Mouse (Mus musculus) kidney, embryonic 15.5 days (tissue): ENCODE data around the gene Cnn3. TPM values are rescaled to one million over a fixed set of nuclear protein-coding genes. Genes with fewer than 3 reads are reported as not detected.

Experiments
- ATAC-seq: fragments of 200-750 bp; cut with Nextera tagmentation; replicated peaks from 2 replicates; pipeline ENCODE4 v1.8.0; 2017; ENCODE audit warnings: moderate TSS enrichment; ENCODE audit not compliant: low FRiP score
- H3K27ac ChIP-seq: fragments of 300-500 bp; sonication (generic); 2 replicates; pipeline ENCODE4 v1.5.1; 2015; ENCODE audit warnings: mild to moderate bottlenecking, inconsistent platforms
- H3K27me3 ChIP-seq: fragments of 300-500 bp; sonication (generic); 2 replicates; pipeline ENCODE4 v1.6.1; 2015; ENCODE audit warnings: inconsistent platforms
- H3K36me3 ChIP-seq: fragments of 300-500 bp; sonication (generic); 2 replicates; pipeline ENCODE4 v1.6.1; 2015; ENCODE audit warnings: inconsistent platforms
- H3K4me1 ChIP-seq: fragments of 300-500 bp; sonication (generic); 2 replicates; pipeline ENCODE4 v1.6.1; 2015; ENCODE audit warnings: inconsistent platforms
- H3K4me2 ChIP-seq: fragments of 300-500 bp; sonication (generic); 2 replicates; pipeline ENCODE4 v1.6.1; 2015; ENCODE audit warnings: moderate library complexity, mild to moderate bottlenecking, inconsistent platforms
- H3K4me3 ChIP-seq: fragments of 300-500 bp; sonication (generic); replicated peaks from 2 replicates; pipeline ENCODE4 v1.5.1; 2015; ENCODE audit warnings: mild to moderate bottlenecking, inconsistent platforms
- H3K9ac ChIP-seq: fragments of 300-500 bp; sonication (generic); 2 replicates; pipeline ENCODE4 v1.6.1; 2015; ENCODE audit warnings: mild to moderate bottlenecking, inconsistent platforms
- H3K9me3 ChIP-seq: fragments of 300-500 bp; sonication (generic); replicated peaks from 2 replicates; pipeline ENCODE4 v1.6.1; 2016; ENCODE audit warnings: inconsistent platforms
- WGBS: fragments of 180-500 bp; shearing (Covaris S2); methylation state at CpG from one replicate; pipeline ENCODE4 v1.1.7; 2015; ENCODE audit warnings: mixed read lengths; 5-methylcytosine and 5-hydroxymethylcytosine counted together
- polyA plus RNA-seq: library from polyadenylated mRNA; unstranded; fragments of >200 nt; fragmentation: Nextera tagmentation; extraction: Ambion mirVana; gene quantifications from 2 replicates; pipeline ENCODE4 v1.2.1, GENCODE M21; 2015

Cnn3 gene
- polyA plus RNA-seq, 1 experiment from 2014 or later = 612 TPM

DNA sequence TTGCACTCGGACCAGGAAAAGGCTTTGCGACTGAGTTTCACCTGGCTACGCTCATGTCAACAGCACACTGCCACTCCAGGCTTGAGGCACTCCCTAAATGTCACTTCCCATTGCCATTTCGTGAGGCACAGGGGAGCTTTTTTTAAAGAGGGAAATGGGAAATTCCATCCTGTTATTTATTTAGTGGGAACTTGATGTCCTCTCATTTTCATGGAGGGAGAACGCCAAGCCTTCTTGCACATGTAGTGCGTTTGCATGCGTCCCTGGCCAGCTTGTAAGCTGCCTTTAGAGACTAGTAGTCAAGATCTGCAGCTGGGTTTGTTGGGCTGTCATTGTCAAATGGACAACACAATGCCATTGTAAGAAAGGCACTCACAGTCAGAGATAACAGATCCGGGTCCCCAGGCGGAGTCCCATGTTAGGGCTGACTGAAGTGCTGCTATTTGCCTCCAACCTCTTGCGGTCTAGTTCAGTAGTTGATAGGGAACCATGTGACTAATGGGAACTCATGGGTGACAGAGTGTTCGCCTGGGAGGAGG lies 13.4 kb downstream of the Cnn3 start:
- ATAC-seq = 0 out of 2 replicates have a peak, but pooled peaks have one; percentile 36

DNA sequence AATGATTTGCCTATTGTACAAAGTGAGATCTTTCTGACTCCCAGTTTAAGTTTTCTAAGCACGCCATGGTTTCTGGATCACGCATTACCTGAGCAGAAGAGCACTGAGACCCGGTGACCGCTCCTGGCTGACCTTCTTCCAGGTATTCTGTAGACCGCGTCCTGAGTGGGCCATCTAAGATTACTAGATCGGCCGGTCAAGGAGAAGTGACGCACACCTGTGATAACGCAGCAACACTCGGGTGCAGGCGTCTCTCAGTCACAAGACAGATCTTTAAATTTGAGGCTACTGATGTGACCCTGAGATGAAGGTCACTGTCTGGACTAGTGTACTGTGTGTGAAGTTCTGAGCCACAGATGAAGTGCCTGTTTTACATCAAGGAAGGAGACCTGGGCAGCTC lies 15.2 kb downstream of the Cnn3 start:
- peaks cover 21% of the 10 kb centered on the region for H3K36me3 ChIP-seq
- H3K9me3 ChIP-seq = no peaks in the 10 kb centered on the region
- H3K4me2 ChIP-seq = no peak overlapping the region
- no peaks in the 10 kb centered on the region for H3K27me3 ChIP-seq
- 81% methylated on average over 12 of the region's 12 CpGs for WGBS
- H3K4me3 ChIP-seq = no peak overlapping the region
- H3K27ac ChIP-seq = no peak overlapping the region
- H3K4me1 ChIP-seq = peaks cover 89% of the 10 kb centered on the region
- ATAC-seq = no peak
- H3K9ac ChIP-seq = no peak overlapping the region

More for the DNA sequence above, 13.4 kb downstream of the Cnn3 start:
- Histone ChIP-seq H3K9me3 (no peaks in the 10 kb centered on the region), H3K36me3 (peaks cover 21% of the 10 kb centered on the region), H3K4me3 (no peak overlapping the region), H3K27ac (peak overlapping the region; percentile 45; the same call in 1 of the 2 replicates), H3K9ac (no peak overlapping the region), H3K27me3 (no peaks in the 10 kb centered on the region), H3K4me2 (no peak overlapping the region), H3K4me1 (peaks cover 95% of the 10 kb centered on the region)
- WGBS = 61% methylated on average over 11 of the region's 11 CpGs

DNA sequence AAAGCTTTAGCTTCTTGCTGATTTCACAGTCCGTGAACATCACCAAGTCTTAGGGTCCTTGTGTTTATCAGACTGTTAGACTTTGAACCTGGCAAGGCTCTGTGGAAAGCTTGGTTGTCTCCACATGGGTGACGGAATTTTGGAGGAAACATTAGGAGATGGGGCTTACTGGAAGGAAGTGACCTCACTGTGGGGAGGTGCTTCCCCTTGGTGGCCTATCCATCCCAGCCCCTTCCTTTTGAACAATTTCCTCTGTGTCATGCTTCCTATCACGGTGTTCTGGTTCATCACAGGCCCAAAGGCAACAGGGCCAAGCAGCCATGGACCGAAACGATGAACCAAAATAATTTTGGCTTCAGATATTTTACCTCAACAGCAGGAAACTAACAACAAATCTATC lies 16.0 kb downstream of the Cnn3 start:
- WGBS = 89% methylated on average over 5 of the region's 5 CpGs
- no peak overlapping the region for H3K4me2 ChIP-seq
- ATAC-seq = no peak
- no peak overlapping the region for H3K27ac ChIP-seq
- H3K36me3 ChIP-seq = peaks cover 21% of the 10 kb centered on the region
- H3K4me1 ChIP-seq = peaks cover 84% of the 10 kb centered on the region
- H3K9me3 ChIP-seq = no peaks in the 10 kb centered on the region
- no peak overlapping the region for H3K9ac ChIP-seq
- no peaks in the 10 kb centered on the region for H3K27me3 ChIP-seq
- H3K4me3 ChIP-seq = no peak overlapping the region

DNA sequence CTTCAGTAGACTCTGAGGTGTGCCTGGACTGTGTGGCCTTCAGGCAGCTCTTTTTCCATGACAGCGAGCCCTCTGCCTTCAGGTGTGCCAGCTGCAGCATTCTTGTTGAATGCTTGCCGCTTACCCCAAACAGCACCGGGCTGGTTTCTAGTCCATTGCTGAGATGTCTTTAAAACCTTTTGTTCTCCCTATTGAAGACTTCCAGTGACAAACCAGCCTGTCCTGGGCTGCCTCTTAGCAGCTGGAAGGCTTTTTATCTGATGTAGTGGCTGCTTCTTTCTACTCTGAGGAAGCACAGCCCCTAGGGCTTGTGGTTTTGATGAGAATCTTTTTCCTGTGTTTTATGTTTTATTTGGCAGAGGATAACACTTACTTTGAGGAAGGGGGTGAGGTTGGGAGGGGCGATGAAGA lies 17.6 kb downstream of the Cnn3 start:
- Histone ChIP-seq H3K9ac (no peak overlapping the region), H3K9me3 (no peaks in the 10 kb centered on the region), H3K4me1 (peaks cover 82% of the 10 kb centered on the region), H3K4me2 (no peak overlapping the region), H3K4me3 (no peak overlapping the region), H3K27ac (peak overlapping the region; percentile 4; the same call in 1 of the 2 replicates), H3K36me3 (peaks cover 21% of the 10 kb centered on the region), H3K27me3 (no peaks in the 10 kb centered on the region)
- WGBS = 47% methylated on average over 4 of the region's 4 CpGs
- ATAC-seq = no peak

DNA sequence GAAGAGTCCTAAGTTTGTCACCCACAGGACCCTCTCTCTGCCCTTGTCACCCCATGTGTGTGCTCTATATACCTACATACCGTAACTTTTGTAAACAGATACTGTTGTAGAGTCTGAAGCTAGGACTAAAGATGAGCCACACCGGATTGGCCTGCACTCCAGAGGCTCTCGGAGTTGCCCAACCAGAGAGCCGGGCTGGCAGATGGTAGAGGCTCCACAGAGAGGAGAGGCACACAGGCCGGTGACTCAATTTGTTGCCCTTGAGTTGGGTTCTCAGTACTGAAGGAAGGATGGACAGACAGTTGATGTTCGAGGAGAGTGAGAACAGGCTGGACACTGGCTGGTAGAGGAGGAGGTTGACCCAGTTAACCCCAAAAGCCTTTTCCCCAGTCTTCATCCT lies 18.1 kb downstream of the Cnn3 start:
- Histone ChIP-seq H3K27me3 (no peaks in the 10 kb centered on the region), H3K9ac (no peak overlapping the region), H3K4me2 (no peak overlapping the region), H3K9me3 (no peaks in the 10 kb centered on the region), H3K4me1 (peaks cover 79% of the 10 kb centered on the region), H3K36me3 (peaks cover 21% of the 10 kb centered on the region), H3K4me3 (no peak overlapping the region), H3K27ac (no peak overlapping the region)
- ATAC-seq = no peak
- WGBS = 59% methylated on average over 6 of the region's 6 CpGs

DNA sequence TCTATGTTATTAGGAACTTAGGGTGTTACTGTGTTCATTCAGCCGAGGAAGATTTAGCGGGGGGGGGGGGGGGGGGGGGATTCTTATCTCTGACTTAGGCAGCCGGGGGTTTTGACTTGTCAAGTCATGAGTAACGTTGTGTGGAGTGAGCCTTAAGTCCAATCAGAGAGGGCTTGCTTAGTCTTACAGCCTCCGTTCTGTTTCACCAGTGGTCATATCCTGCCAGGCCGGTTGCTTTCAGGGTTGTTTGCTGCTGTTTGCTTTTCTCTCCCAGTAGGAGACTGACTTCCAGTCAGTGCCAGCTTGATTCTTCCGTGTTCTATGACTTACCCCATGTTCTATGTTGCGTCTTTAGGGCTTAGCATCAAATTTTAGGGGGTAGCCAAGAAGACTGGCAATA lies 20.2 kb downstream of the Cnn3 start:
- 64% methylated on average over 7 of the region's 8 CpGs for WGBS
- ATAC-seq = no peak
- no peak overlapping the region for H3K27ac ChIP-seq
- H3K27me3 ChIP-seq = no peaks in the 10 kb centered on the region
- H3K4me1 ChIP-seq = peaks cover 67% of the 10 kb centered on the region
- H3K4me3 ChIP-seq = no peak overlapping the region
- H3K9ac ChIP-seq = no peak overlapping the region
- peaks cover 36% of the 10 kb centered on the region for H3K36me3 ChIP-seq
- H3K9me3 ChIP-seq = no peaks in the 10 kb centered on the region
- no peak overlapping the region for H3K4me2 ChIP-seq

DNA sequence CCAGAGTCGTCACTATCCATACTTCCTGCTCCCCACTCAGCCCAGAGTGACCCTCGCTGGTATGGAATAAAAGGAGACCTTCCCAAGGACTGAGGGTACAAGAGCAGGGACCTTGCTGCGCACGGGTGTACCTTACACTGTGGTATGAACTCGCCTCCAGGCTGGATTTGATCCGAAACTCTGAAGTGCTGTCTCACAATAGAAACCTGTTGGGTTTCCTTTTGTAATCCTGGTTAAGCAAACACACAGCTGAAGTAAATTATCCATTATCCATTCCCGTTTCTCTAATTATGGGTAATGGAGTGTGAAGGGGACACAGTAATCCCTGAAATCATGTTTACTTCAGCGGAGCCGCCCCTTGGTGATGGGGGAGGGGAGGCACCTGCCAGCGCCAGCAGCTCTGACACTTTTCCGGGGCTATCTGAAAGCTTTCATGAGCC lies 21.8 kb downstream of the Cnn3 start:
- H3K4me3 ChIP-seq = 0 out of 2 replicates have a peak overlapping the region, but pooled peaks have one; percentile 2
- H3K27ac ChIP-seq = peak overlapping the region; percentile 4; the same call in 1 of the 2 replicates
- H3K4me2 ChIP-seq = peak overlapping the region; percentile 34
- no peaks in the 10 kb centered on the region for H3K9me3 ChIP-seq
- peaks cover 44% of the 10 kb centered on the region for H3K36me3 ChIP-seq
- peak; percentile 57 for ATAC-seq
- H3K4me1 ChIP-seq = peaks cover 52% of the 10 kb centered on the region
- WGBS = 32% methylated on average over 11 of the region's 11 CpGs
- no peaks in the 10 kb centered on the region for H3K27me3 ChIP-seq
- no peak overlapping the region for H3K9ac ChIP-seq

DNA sequence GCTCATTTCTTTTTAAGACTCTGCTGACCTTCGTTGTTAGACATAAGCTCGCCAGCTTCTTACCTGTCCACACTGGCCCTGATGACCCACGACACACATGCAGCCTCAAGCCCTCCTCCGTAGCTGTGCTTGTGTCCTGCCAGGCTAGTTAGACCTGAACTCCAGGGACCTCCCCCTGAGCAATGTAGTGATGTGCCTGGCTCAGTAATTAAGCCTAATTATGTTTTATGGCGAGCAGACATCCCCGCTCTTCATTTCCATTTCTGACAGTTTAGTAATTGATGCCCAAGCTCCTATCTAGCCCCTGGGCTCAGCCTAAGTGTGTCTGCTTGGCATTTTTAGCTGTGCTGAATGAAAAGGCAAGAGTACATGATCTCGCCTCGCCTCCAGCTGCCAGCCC lies 22.3 kb downstream of the Cnn3 start:
- Histone ChIP-seq H3K27ac (no peak overlapping the region; the same call in 1 of the 2 replicates), H3K4me3 (no peak overlapping the region), H3K4me1 (peaks cover 46% of the 10 kb centered on the region), H3K36me3 (peaks cover 45% of the 10 kb centered on the region), H3K9ac (no peak overlapping the region), H3K9me3 (no peaks in the 10 kb centered on the region), H3K4me2 (peak overlapping the region; percentile 34), H3K27me3 (no peaks in the 10 kb centered on the region)
- peak; percentile 30; the same call in 1 of the 2 replicates for ATAC-seq
- WGBS = 53% methylated on average over 8 of the region's 8 CpGs

DNA sequence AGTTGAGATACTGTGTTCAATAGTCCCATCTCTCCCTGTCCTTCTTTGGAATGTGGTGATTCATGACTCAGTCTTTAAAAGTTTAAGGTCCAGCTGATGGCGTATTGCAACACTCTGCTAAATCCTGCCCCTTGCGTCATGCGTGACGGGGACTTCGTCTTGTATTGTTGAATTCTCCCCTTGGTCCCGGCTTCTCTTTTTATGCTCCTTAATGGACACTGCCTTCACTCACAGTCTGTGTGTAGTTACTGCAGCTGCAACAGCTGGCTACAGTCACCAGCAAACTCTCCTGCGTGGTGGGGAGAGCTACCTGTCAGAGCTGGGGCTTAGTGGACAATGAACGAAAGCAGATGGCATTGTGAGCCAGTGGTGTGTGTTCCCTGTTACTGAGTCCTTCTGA lies 23.2 kb downstream of the Cnn3 start:
- H3K9ac ChIP-seq = no peak overlapping the region
- peaks cover 37% of the 10 kb centered on the region for H3K4me1 ChIP-seq
- ATAC-seq = 0 out of 2 replicates have a peak, but pooled peaks have one; percentile 27
- H3K27me3 ChIP-seq = no peaks in the 10 kb centered on the region
- 61% methylated on average over 8 of the region's 8 CpGs for WGBS
- peak overlapping the region; percentile 38; the same call in 1 of the 2 replicates for H3K27ac ChIP-seq
- no peak overlapping the region for H3K4me2 ChIP-seq
- H3K36me3 ChIP-seq = peaks cover 49% of the 10 kb centered on the region
- no peak overlapping the region for H3K4me3 ChIP-seq
- no peaks in the 10 kb centered on the region for H3K9me3 ChIP-seq

DNA sequence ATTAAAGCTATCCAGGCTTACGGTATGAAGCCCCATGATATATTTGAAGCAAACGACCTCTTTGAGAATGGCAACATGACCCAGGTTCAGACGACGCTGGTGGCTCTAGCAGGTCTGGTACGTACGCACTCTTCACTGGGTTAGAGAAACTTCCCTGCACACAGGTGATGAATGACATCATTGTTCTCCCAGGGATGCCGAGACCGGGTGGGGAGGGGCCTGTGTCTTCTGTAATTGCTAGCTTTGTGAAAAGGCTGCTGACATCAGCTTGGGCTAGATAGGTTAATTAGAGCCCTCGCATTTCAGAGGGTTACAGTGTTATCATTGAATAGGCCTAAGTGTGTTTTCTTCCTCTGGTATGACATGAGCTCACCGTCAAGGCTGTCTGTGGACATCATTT lies 25.1 kb downstream of the Cnn3 start:
- no peak overlapping the region for H3K4me3 ChIP-seq
- peaks cover 61% of the 10 kb centered on the region for H3K36me3 ChIP-seq
- H3K9me3 ChIP-seq = no peaks in the 10 kb centered on the region
- H3K4me1 ChIP-seq = peaks cover 27% of the 10 kb centered on the region
- H3K27me3 ChIP-seq = no peaks in the 10 kb centered on the region
- no peak overlapping the region for H3K27ac ChIP-seq
- no peak overlapping the region for H3K4me2 ChIP-seq
- no peak overlapping the region for H3K9ac ChIP-seq
- 78% methylated on average over 10 of the region's 10 CpGs for WGBS
- no peak for ATAC-seq

DNA sequence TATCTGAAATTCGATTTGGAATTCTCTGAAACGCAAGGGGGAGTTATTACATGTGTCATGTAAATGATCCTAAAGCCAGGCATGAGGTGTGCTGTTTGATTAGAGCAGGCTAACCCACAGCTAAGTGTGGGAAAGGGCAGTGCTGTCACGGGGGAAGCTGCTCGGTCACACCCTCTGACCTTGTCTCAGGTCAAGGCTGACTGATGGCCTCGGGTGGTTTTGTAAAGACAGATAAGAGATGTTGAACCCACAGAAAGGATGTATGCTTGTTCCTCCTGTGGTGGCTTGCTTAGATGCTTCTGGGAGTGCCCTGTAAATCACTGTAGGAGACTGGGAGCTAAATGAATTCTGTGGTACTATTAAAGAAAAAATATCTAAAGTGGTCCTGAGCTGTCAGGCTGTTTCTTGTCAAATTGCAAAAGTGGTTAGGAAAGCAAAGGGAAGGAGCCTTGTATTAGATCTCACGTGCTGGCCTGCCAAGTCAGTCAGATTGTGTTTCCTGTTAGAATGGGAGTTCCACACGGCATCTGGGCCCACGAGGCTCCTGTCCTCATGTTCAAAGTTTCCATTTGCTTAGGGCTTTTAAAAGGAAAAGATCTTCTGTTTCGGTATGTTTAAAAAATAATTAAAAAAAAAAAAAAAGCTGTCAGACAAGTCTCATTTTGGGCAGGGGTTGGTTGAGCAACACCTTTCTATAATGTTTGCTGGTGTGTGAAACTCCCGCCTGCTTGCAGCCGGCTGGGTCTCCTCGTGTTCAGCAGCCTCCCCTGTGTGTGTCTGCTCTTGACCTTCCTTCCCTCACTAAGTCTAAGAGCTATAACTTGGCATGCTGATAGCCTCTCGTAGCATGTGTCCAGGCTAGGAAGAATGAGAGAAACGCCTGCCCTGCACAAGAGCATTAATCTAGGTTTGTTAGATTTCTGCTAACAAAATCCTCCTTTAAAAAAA lies 32.5 kb downstream of the Cnn3 start:
- H3K4me3 ChIP-seq = no peak overlapping the region
- 0 out of 2 replicates have a peak, but pooled peaks cover 3% of the 10 kb centered on the region for H3K4me1 ChIP-seq
- no peak overlapping the region for H3K4me2 ChIP-seq
- no peaks in the 10 kb centered on the region for H3K9me3 ChIP-seq
- no peak overlapping the region for H3K27ac ChIP-seq
- no peaks in the 10 kb centered on the region for H3K27me3 ChIP-seq
- H3K36me3 ChIP-seq = peaks cover 77% of the 10 kb centered on the region
- 63% methylated on average over 14 of the region's 14 CpGs for WGBS
- ATAC-seq = no peak
- H3K9ac ChIP-seq = no peak overlapping the region
